Mouse (Mus musculus) adrenal gland, adult 8-10 months (tissue): ENCODE measurements at regions not wholly inside any gene's neighbourhood (a gene's known extent, or its start where the extent isn't known, plus 50 kb on each side); places are given as distances from the start of the nearest gene placed in this dataset.
"Not testable (repeated sequence)": the region's sequence is repeated elsewhere in the genome, so short reads cannot be mapped to it uniquely, and the experiment has no call there.

Experiments used
- DNase-seq: peaks from one replicate; pipeline ENCODE4 v3.0.0; 2022

DNA sequence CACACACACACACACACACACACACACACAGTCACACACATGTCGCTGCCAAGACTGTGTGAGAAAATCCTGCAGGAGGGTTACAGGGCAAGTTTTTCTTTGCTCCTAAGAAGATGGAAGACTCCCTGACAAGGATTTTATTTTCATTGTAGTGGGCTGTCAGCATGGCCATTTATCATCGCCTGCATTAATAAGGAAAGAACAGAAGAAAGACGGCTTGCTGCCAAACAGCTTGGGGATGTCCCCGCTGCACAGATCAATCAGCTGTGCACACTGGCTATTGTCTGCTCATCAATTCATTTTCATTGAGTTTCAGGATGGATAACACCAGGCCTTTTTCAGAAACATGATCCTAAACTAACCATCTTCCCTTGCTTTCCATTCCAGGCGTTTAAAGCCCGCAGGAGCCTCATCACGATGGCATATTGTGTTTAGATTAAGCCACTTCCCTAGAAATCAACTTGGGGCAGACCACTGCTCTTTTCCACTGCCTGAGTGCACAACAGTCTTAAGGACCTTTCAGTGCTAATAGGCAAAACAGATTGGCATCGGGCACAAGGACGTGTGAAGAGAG lies 213.1 kb upstream of the Crbn start:
- no peak for DNase-seq

DNA sequence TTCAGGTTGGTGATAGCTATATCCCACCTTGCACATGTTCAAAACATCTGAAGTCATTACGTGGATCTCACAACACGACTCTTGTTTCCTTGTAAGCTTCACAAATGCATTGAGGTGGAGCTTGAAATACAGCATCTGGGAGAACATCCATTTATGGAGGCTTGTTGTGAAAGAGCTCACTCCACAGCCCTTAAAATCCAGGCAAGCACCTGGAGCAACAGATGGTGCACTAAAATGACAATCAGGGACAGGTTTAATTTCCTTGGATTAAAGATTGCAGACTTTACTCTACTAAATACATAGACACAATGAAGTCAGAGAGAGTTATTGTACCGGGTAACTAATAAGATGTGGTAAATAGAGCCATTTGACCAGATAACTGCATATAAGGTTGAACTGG lies 219.2 kb upstream of the Crbn start:
- no peak for DNase-seq

DNA sequence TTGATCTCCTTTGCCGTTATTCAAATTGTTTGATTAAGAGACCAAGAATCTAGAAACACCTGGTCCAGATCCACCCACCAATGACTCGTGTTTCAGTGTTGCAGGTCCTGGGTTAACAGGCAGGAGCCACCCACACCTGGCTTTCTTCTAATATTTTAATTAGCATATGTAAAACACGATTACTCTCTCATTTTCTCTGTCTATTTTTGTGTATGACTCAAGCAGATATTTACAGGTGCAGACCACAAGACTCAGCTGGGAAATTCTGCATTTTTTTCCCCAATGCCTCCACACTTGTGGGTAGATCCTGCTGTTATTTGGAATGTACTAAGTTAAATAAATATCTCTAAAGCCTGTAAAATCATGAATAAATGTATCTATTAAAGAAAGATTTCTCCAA lies 245.3 kb upstream of the Crbn start:
- no peak for DNase-seq

DNA sequence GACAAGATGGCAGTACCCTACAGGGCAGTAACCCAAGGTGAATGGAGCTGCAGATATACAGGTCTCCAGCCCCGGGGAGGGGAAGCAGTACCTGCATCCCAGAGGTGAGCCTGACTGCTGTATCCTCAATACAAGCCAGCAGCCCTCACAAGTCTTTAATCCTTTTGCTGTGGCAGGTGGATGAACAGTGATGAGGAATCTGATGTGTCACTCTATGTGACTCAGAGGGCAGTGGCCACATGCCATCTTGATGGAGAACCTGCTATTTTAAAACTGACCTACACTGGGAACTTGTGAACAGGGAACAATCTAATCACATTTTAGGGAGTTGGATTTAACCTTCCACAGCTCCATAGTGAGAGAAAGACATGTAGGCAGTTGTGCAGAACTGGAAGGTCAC lies 251.7 kb upstream of the Crbn start:
- peak; percentile 3 for DNase-seq

GRCm38 (mm10) chr6:107052180-107052579 lies 252.3 kb upstream of the Crbn start:
- no peak for DNase-seq

DNA sequence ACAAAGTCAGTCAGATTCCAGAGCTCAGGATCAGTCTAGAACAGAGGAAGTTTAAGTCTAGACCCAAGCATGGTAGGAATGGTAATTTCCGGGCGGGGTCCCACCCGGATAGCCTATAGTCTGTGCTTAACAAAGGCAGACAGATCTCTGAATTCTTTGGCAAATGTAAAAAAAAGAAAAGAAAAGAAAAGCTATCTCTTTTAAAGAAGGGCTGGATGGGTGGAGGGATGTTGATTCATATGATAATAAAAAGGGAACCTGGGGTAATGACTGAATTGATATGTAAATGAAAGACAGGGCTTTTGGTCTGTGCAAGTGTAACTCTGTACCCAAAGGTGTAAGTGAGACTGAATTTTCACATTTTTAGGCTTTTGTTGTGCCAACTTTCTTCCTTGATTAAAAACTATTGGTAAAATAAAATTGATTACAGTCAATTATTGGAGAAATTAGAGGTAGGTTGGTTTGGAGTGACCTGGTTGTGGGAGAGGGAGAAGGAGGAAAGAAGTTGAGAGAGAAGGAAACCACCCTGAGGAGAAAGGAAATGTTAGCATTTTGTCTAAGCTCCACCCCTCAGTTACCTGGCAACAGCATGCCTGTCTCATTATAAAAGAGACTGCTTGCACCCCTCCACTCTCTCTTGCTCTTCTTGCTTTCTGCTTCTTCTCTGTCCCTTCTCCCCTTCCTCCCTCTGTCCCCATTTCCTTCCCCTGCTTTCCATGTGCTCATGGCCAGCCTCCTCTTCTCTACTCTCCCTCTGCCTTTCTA lies 259.3 kb upstream of the Crbn start:
- DNase-seq, result no peak

DNA sequence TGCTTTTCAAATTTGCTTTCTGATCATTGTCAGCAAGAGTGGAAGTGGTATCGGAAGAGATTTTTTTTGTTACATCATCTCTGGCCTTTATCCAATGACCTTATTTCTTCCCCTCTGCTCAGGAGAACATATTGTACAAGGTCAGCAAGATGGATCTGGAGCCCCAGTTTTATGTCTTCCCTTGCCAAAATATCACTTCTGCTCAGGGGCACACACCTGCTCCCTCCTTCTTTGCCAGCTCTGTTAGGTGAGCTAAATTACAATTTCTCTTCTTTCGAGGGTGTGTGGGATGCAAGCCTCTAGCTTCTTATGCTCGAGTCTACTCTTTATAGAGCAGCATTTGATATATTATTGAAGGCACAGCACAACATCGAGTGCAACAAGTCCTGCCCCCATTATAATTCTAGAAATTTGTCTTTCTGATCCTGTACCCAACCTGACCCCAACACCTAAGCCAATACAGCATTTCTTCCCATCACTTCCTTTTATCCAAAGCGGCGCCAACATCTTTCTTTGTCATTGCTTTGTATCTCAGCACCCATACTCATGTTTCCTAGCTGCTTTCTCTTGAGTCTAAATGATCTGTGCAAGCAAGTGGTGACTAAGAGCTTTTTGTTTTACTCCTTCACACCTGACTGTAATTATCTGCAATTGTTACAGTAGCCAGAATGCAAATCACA lies 263.1 kb upstream of the Crbn start:
- DNase-seq, result no peak

GRCm38 (mm10) chr6:107070441-107070840 lies 270.6 kb upstream of the Crbn start:
- DNase-seq, result no peak

DNA sequence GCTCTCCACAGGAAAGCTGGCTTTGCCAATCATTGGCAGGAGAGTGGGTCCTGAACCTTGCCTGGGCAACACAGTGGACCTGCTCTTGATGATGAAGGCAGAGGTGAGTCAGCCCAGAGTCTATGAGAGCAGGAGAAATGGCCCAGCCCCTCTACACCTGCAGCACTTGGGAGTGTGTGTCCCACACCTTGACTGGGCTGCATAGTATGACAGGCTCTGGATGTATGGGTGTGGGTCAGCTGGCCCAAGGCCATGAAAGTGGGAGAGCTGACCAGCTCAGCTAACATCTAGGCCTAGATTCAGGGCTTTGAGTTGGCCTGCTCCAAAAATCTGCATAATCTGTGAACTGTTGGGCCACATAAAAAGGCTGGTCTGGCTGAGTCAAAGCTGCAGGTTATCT lies 292.7 kb upstream of the Crbn start:
- no peak for DNase-seq

DNA sequence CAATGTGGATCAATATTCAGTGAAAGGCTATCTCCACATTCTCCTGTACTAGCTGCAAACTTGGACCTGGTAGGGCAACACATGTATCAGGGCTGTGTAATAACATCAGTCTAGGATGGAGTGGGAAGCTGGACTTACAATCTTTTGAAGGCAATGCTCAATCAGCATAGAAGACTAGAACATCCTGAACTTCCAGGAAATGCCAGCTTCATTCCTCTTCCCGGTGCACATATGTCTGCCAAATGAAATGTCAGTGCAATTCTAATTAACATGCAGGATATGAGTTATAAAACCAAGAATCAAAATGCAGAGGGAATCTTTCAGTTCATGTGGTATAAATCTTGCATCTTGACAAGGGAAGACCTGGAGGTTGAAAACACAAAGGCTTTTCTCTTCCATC lies 328.8 kb upstream of the Crbn start:
- DNase-seq, result no peak

DNA sequence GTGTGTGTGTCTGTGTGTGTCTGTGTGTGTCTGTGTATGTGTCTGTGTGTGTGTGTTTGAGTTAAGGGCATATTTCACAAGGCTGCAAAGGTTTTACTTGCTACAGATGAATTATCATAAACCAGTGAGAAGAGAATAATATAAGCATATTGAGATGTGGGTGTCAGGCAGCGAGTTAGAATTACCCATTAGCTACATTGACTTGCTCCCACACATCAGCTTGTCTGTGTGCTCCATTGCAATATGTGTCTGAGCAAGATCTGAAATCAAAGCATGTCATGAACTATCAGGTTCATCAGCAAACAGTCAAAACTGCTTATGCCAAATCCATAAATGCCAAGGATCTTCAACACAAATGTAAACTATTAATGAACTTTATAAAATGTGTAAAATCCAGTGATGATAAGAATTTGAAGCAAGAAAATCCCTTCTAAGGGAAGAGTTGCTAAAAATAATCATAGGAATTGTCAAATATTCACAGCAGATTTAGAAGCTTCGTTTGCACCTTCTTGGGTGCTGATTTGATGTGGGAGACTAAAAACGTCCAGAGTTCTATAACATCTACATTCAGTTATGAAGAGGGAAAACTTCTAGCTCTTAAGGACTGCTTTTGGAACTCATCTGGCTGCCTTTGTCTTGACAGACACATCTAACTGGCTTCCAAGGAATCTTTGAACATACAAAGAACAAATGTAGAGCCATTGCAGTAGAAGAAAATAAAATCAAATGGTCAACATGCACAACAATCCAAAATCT lies 361.7 kb upstream of the Lrrn1 start:
- DNase-seq, result no peak

- no peak for DNase-seq
These were observed 311.3 kb upstream of the Lrrn1 start for GRCm38 (mm10) chr6:107218309-107218708.

GRCm38 (mm10) chr6:107218721-107219120 lies 310.8 kb upstream of the Lrrn1 start:
- no peak for DNase-seq

DNA sequence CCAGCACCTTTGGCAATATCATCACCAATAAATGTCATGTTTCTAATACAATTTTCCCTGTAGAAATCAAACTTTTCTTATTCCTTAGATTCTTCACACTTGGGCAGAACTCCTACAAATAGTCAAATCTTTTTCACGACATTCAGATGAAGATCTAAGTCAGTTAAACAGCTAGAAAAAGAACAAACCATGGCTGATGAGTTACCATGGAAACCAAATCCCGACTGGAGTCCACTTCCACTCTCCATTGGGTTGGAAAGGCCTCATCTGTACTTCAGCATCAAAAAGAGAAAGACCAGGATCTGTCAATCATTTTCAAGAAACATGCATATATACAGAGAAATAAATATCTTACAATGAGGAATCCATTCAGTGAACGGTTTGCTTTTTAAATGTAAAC lies 307.0 kb upstream of the Lrrn1 start:
- DNase-seq, result no peak

DNA sequence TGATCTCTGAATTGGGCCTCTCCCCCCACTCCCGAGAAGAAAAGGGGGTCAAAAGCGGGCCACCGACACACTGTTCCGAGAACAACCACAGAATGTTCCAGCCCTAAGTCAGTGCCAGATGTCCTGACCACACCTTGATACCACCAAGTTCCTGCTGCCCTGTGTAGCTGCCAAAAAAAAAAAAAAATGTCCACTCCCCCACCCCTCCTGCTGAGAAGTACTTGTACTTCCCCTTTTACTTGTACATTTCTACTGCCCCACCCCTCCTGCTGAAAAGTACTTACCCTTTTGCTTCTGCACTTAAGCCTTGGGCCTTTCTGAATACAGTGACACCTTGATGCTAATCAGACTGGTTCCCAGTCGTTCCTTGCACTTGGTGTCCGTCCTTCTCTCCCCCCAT lies 299.7 kb upstream of the Lrrn1 start:
- DNase-seq, result not testable (repeated sequence)

DNA sequence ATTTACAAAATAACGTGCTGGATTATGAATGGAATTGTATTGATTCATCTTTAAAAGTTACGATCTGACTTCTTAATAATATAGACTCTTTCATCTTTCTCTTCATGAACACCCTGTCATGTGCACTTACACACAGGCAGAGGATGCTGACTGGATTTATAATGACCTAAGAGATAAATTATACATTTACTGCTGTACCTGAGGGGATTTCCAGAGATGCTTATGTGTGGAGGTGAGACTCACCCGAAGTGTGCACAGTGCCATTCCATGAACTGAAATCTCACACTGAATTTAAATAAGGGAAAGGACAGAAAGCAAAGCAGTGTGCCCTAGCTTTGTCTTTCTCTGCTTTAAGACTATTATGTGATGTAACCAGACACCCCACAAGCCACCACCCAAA lies 291.9 kb upstream of the Lrrn1 start:
- no peak for DNase-seq

DNA sequence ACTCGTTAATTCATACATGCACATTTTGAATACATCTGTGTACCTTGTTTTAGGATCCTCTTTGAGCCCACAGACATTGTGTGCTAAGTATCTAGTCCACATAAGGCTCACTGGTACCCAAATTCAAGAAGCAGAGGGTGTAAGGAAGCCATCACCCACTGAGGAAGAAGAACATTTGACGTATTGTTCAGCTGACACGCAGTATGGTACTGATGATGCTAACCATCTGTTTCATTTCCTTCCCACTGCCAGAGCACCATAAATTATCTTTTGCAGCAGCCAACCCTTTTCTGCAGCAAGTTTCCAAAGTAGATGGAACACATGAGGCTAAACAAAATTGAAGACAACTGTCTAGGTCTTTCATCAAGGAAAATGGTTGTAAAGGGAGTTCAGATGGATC lies 285.6 kb upstream of the Lrrn1 start:
- no peak for DNase-seq

- no peak for DNase-seq
These were observed 249.2 kb upstream of the Lrrn1 start for GRCm38 (mm10) chr6:107280348-107280747.

DNA sequence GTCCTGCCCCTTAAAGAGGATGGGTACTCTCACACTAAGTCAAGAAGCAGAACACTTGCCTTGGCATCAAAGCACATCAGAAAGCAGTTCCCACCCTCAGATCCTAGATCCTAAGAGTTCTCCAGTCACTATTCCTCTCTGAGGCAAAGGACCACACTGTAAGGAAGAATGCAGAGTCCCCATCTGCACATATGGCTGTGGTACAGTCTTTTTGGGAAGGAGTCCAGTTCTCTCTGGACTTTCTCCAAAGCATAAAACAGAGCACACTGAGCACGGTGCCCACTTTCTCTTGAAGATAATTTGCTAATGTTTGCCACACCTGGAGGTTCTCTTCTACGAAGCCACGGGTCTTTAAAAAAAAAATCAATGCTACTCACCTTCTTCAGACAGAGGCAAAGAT lies 238.7 kb upstream of the Lrrn1 start:
- DNase-seq, result no peak

DNA sequence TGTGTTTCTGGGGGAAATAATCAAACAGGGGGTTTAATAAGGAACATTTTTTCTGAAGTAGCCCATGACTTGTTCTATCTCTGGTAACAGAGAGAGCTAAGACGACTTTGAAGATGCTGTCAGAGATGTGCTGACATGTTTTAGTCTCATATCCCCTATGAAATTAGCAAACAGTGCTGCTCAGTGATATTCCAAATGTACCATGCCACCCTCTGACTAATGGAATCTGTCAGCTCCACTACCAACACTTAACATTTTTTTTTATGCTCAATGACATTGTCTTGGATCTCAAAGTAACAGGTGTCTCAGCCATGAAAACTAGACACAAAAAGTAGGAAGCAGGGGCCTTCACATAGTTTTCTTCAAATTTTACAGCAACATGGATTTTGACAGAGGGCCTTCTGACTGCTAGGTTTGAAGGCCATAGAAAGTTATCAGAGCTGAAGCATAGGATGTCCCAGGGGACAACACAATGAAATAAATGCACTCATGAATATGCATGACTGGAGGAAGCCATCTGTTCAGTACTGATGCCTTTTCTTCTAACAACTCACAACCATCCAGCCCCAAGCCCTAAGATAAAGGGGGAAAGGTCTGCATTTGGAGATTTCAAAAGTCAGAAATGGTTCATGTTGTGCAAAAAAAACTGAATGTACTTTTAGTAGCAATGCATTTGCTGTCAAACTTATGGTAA lies 225.7 kb upstream of the Lrrn1 start:
- DNase-seq, result no peak

DNA sequence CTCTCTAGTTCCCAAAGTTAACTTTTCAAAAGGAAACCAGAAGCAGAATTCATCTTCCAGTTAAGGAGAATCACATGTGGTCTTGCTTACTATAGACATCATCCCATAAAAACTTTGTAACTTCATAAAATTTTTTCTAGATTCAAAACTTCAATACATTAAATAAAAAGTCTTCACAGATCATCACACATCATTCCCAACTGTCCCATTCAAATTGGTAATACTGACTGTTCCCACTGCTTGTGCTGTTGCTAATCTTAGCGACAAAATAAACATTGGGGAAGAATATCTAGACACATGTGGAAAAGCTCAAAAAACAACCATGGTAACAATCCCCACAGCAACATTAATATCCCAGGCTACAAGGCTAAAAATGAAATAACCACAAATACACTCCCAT lies 210.0 kb upstream of the Lrrn1 start:
- no peak for DNase-seq

- DNase-seq, result no peak
These were observed 179.1 kb upstream of the Lrrn1 start for GRCm38 (mm10) chr6:107350503-107350902.

DNA sequence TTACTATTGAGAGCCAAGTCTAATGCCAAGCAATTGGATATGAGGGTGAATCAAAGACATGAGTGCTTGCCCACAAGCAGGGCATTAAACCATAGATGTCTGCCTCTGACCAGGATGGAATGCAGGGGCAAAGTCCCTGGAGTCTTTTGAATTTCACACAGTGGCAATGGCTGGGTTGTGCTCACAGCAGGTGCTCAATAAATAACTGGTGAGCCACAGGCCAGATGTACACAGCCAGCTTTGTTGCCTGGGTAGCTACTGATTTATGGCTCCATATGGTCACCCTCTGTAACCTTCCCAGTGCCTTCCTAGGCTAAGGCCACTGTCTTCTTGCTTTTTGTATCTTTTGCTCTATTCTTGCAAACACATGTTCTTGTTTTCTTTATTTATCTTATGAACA lies 154.3 kb upstream of the Lrrn1 start:
- DNase-seq, result no peak
